In the genomic region with DNA sequence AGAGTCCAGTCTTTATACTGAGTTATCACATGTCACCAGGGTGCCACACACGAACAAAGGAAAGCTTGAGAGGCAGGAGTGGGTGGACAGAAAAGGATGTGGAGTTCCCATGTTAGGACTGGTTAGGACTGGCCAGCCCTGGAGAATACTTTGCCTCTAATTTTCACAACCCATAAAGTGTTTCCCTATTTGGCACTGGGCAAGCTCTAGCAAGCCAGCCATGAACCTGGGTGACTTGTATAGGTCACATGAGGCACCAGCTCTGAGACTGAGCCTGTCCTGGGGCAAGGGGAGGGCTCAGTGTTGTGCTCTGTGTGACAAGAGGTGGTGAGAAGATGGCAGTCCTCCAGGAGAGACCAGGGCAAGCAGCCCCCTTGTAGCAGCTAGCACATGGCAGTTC, we compare ENCODE assay signal across 19 mouse cellular contexts.
DNase-seq lines count a peak whose midpoint lies in the region; ATAC-seq and TF ChIP-seq lines count a peak whose summit lies in the region.
"Had no signal": no experiment of that assay in that cellular context is flagged by ENCODE, and none has a peak within 500 bp of the region (broad histone marks: within the 10 kb centered on the region; RNA-seq: fewer than 3 reads in every experiment).

No protein-coding gene starts in this region.

- no peaks in the 10 kb centered on the region for H3K79me2 ChIP-seq in CH12.LX (replicated peaks; ENCODE audit: control insufficient read depth, extremely low read depth, insufficient read depth, poor library complexity, severe bottlenecking)

- no peaks in the 10 kb centered on the region for H3K27me3 ChIP-seq in hindbrain, embryonic 10.5 days (ENCODE audit: insufficient read depth, poor library complexity, severe bottlenecking)
- no peaks in the 10 kb centered on the region for H3K27me3 ChIP-seq in hindbrain, postnatal 0 days (ENCODE audit: insufficient read depth, low read length)
- no peaks in the 10 kb centered on the region for H3K27me3 ChIP-seq in kidney, embryonic 15.5 days
- no peaks in the 10 kb centered on the region for H3K27me3 ChIP-seq in CH12.LX (replicated peaks)
- H3K27me3 ChIP-seq: forebrain, embryonic 15.5 days; lung, embryonic 15.5 days had no signal

- no peak for TF ChIP-seq EP300 in CH12.LX (IDR thresholded peaks at IDR 0.05; ENCODE audit: low read length)

- in situ Hi-C loops in CH12.LX (cut with MboI; ENCODE audit: low pct_ligation_motif_present, low pct_unique_long_range_greater_than_20kb, low sequenced_read_pairs): loop anchor here (5.0 kb wide), 1 partner anchor 296 kb away; no protein-coding TSS in a partner anchor

- 63% methylated on average over 1 of the region's 1 CpGs for WGBS in hindbrain, embryonic 10.5 days
- WGBS in hindbrain, postnatal 0 days: 22% methylated on average over 1 of the region's 1 CpGs
- 48% methylated on average over 1 of the region's 1 CpGs for WGBS in kidney, embryonic 15.5 days

- no peak for DNase-seq in hindbrain, embryonic 10.5 days (ENCODE audit: low spot score)
- no peak for DNase-seq in hindbrain, postnatal 0 days (ENCODE audit: low spot score)
- no peak for DNase-seq in kidney, adult 18-20 months
- no peak for DNase-seq in CH12.LX (ENCODE audit: extremely low read depth)
- DNase-seq in kidney, postnatal 25 days: peak; percentile 20 to 63
- no peak for DNase-seq in adrenal gland, postnatal 14 days
- DNase-seq: cerebellum, adult 8-10 months; gastrocnemius, postnatal 25 days; heart, adult 2 months; heart, postnatal 10 days; lung, postnatal 4 days; right cerebral cortex, postnatal 14 days; spleen, adult 18-20 months; thymus, postnatal 25 days had no signal

- no peak for TF ChIP-seq CTCF in hindbrain, postnatal 0 days (IDR thresholded peaks at IDR 0.05; ENCODE audit: low read depth)
- no peak for TF ChIP-seq CTCF in CH12.LX (conservative IDR thresholded peaks at IDR 0.05 in 1 of 2, IDR thresholded peaks at IDR 0.05 in 1 of 2; ENCODE audit: low read depth in 2 of 2, low read length in 2 of 2)

- no peak for ATAC-seq in hindbrain, postnatal 0 days
- no peak; the same call in 1 of the 2 replicates for ATAC-seq in kidney, embryonic 15.5 days (replicated peaks; ENCODE audit: low FRiP score)
- ATAC-seq: forebrain, embryonic 15.5 days; inflammation-experienced regulatory T-cells, adult 6 months had no signal

- peak overlapping the region; percentile 43; the same call in 1 of the 2 replicates for H3K27ac ChIP-seq in hindbrain, embryonic 10.5 days
- no peak overlapping the region for H3K27ac ChIP-seq in hindbrain, postnatal 0 days
- H3K27ac ChIP-seq in kidney, embryonic 15.5 days: peak overlapping the region; percentile 29; the same call in 1 of the 2 replicates
- no peak overlapping the region for H3K27ac ChIP-seq in CH12.LX (ENCODE audit: insufficient read depth, low read depth)
- H3K27ac ChIP-seq: forebrain, embryonic 15.5 days; heart, adult 2 months; liver, embryonic 14.5 days; lung, embryonic 15.5 days had no signal

- no peak overlapping the region for H3K4me2 ChIP-seq in hindbrain, postnatal 0 days (ENCODE audit: low read depth, low read length)
- no peak overlapping the region for H3K4me2 ChIP-seq in kidney, embryonic 15.5 days
- no peak overlapping the region for H3K4me2 ChIP-seq in CH12.LX (ENCODE audit: insufficient read depth, low read depth, poor library complexity, severe bottlenecking)
- H3K4me2 ChIP-seq: forebrain, embryonic 15.5 days; lung, embryonic 15.5 days had no signal

- TF ChIP-seq POLR2A in CH12.LX (IDR thresholded peaks at IDR 0.05; ENCODE audit: low read depth, low read length): no peak

- no peak overlapping the region for H3K9ac ChIP-seq in hindbrain, postnatal 0 days (replicated peaks; ENCODE audit: low read length)
- no peak overlapping the region for H3K9ac ChIP-seq in kidney, embryonic 15.5 days
- no peak overlapping the region for H3K9ac ChIP-seq in CH12.LX (ENCODE audit: insufficient read depth, low read depth)
- H3K9ac ChIP-seq: forebrain, embryonic 15.5 days; liver, embryonic 14.5 days; lung, embryonic 15.5 days had no signal

- no peak overlapping the region for H3K4me3 ChIP-seq in hindbrain, embryonic 10.5 days
- no peak overlapping the region for H3K4me3 ChIP-seq in hindbrain, postnatal 0 days (ENCODE audit: low read length)
- H3K4me3 ChIP-seq in kidney, embryonic 15.5 days (replicated peaks): no peak overlapping the region
- no peak overlapping the region for H3K4me3 ChIP-seq in CH12.LX (replicated peaks in 1 of 3; ENCODE audit: low read depth in 2 of 3, low read length in 2 of 3, poor library complexity in 1 of 3)
- H3K4me3 ChIP-seq: forebrain, embryonic 15.5 days; heart, adult 2 months; lung, embryonic 15.5 days had no signal

- H3K9me3 ChIP-seq in hindbrain, embryonic 10.5 days: no peaks in the 10 kb centered on the region
- H3K9me3 ChIP-seq in hindbrain, postnatal 0 days (ENCODE audit: low read length): no peaks in the 10 kb centered on the region
- H3K9me3 ChIP-seq in kidney, embryonic 15.5 days (replicated peaks): no peaks in the 10 kb centered on the region
- H3K9me3 ChIP-seq in CH12.LX (replicated peaks; ENCODE audit: low read length): no peaks in the 10 kb centered on the region
- H3K9me3 ChIP-seq: forebrain, embryonic 15.5 days; lung, embryonic 15.5 days had no signal

- TF ChIP-seq RAD21 in CH12.LX (IDR thresholded peaks at IDR 0.05; ENCODE audit: low read depth, low read length): no peak

- no peaks in the 10 kb centered on the region for H3K4me1 ChIP-seq in hindbrain, embryonic 10.5 days (replicated peaks)
- no peaks in the 10 kb centered on the region for H3K4me1 ChIP-seq in hindbrain, postnatal 0 days (ENCODE audit: insufficient read depth, low read length)
- peaks cover 9% of the 10 kb centered on the region for H3K4me1 ChIP-seq in kidney, embryonic 15.5 days
- H3K4me1 ChIP-seq in CH12.LX (ENCODE audit: control insufficient read depth in 1 of 2, insufficient read depth in 2 of 2): peaks cover 35 to 71% of the 10 kb centered on the region in 2 experiments
- H3K4me1 ChIP-seq: lung, embryonic 15.5 days had no signal

- peaks cover 23% of the 10 kb centered on the region for H3K36me3 ChIP-seq in hindbrain, embryonic 10.5 days
- peaks cover 18% of the 10 kb centered on the region; the same call in 1 of the 2 replicates for H3K36me3 ChIP-seq in hindbrain, postnatal 0 days (ENCODE audit: insufficient read depth, low read length)
- peaks cover 28% of the 10 kb centered on the region for H3K36me3 ChIP-seq in kidney, embryonic 15.5 days
- H3K36me3 ChIP-seq in CH12.LX (replicated peaks in 1 of 2; ENCODE audit: control insufficient read depth in 1 of 2, insufficient read depth in 1 of 2, low read length in 1 of 2): peaks cover 14 to 23% of the 10 kb centered on the region in 2 experiments

- dilution Hi-C loops in CH12.LX (cut with MboI; ENCODE audit: extremely low pct_ligation_motif_present, extremely low pct_unique_long_range_greater_than_20kb, low sequenced_read_pairs): no loop called here

TF ChIP-seq in CH12.LX, 34 proteins besides CTCF, POLR2A, EP300 and RAD21:
- TF ChIP-seq USF1 (IDR thresholded peaks at IDR 0.05; ENCODE audit: low read depth, low read length): peak; percentile 22
- no peak for TF ChIP-seq SIN3A (IDR thresholded peaks at IDR 0.05; ENCODE audit: low read length)
- no peak for TF ChIP-seq POLR2AphosphoS2 (IDR thresholded peaks at IDR 0.05; ENCODE audit: low read depth, low read length)
- no peak for TF ChIP-seq ZKSCAN1 (IDR thresholded peaks at IDR 0.05; ENCODE audit: borderline replicate concordance, low read depth, low read length)
- no peak for TF ChIP-seq MYC (IDR thresholded peaks at IDR 0.05; ENCODE audit: low read depth, low read length)
- 0 out of 2 replicates have a peak, but pooled peaks have one; percentile 14 for TF ChIP-seq IRF4 (IDR thresholded peaks at IDR 0.05; ENCODE audit: low read depth, low read length)
- peak; percentile 59; the same call in 1 of the 2 replicates for TF ChIP-seq MEF2A (IDR thresholded peaks at IDR 0.05; ENCODE audit: borderline replicate concordance, low read depth, low read length)
- 0 out of 2 replicates have a peak, but pooled peaks have one; percentile 11 for TF ChIP-seq BHLHE40 (IDR thresholded peaks at IDR 0.05; ENCODE audit: low read depth, low read length)
TF ChIP-seq in CH12.LX: peak in this region for 4.

Comparison
In these comparisons a context has a peak if more than half of its experiments do, and no peak if none do; other contexts are left out.
1. DNase-seq: peak in kidney, postnatal 25 days (2 of 2); none in hindbrain, embryonic 10.5 days (single experiment), hindbrain, postnatal 0 days (single experiment), kidney, adult 18-20 months (single experiment), CH12.LX (single experiment) and adrenal gland, postnatal 14 days (single experiment).
2. H3K27ac ChIP-seq: peak in hindbrain, embryonic 10.5 days (single experiment) and kidney, embryonic 15.5 days (single experiment); none in hindbrain, postnatal 0 days (single experiment) and CH12.LX (single experiment).